Mouse (Mus musculus) intestine, embryonic 16.5 days (tissue): ENCODE measurements at regions not wholly inside any gene's neighbourhood (a gene's known extent, or its start where the extent isn't known, plus 50 kb on each side); places are given as distances from the start of the nearest gene placed in this dataset.
A peak's percentile ranks its signal among the peaks of the same experiment; 100 is the strongest.

Experiments used
- ATAC-seq: fragments of 200-750 bp; cut with Nextera tagmentation; 2 replicates; pipeline ENCODE4 v1.8.0; 2017; ENCODE audit warnings: moderate TSS enrichment, moderate library complexity
- H3K27ac ChIP-seq: fragments of 300-500 bp; sonication (generic); 2 replicates; pipeline ENCODE4 v1.5.1; 2014; ENCODE audit warnings: mild to moderate bottlenecking, low read length
- H3K27me3 ChIP-seq: fragments of 300-500 bp; sonication (generic); replicated peaks from 2 replicates; pipeline ENCODE4 v1.6.1; 2014; ENCODE audit warnings: low read length, control low read depth, mixed read lengths; ENCODE audit not compliant: control insufficient read depth, insufficient read depth
- H3K36me3 ChIP-seq: fragments of 300-500 bp; sonication (generic); 2 replicates; pipeline ENCODE4 v1.6.1; 2014; ENCODE audit warnings: low read length, control low read depth; ENCODE audit not compliant: control insufficient read depth, insufficient read depth
- H3K4me1 ChIP-seq: fragments of 300-500 bp; sonication (generic); 2 replicates; pipeline ENCODE4 v1.6.1; 2014; ENCODE audit warnings: low read length, control low read depth, mixed read lengths; ENCODE audit not compliant: control insufficient read depth, insufficient read depth
- H3K4me2 ChIP-seq: fragments of 300-500 bp; sonication (generic); 2 replicates; pipeline ENCODE4 v1.6.1; 2014; ENCODE audit warnings: low read depth, low read length, control low read depth
- H3K4me3 ChIP-seq: fragments of 300-500 bp; sonication (generic); 2 replicates; pipeline ENCODE4 v1.5.1; 2014; ENCODE audit warnings: mild to moderate bottlenecking, low read length
- H3K9ac ChIP-seq: fragments of 300-500 bp; sonication (generic); 2 replicates; pipeline ENCODE4 v1.6.1; 2014; ENCODE audit warnings: low read depth, low read length
- H3K9me3 ChIP-seq: fragments of 300-500 bp; sonication (generic); 2 replicates; pipeline ENCODE4 v1.6.1; 2016; ENCODE audit warnings: low read length, control low read depth; ENCODE audit not compliant: control insufficient read depth
- WGBS: fragments of 180-500 bp; shearing (Covaris S2); extraction: QIAGEN DNeasy Blood & Tissue Kit; methylation state at CpG from one replicate; pipeline ENCODE4 v1.1.7; 2014; 5-methylcytosine and 5-hydroxymethylcytosine counted together

DNA sequence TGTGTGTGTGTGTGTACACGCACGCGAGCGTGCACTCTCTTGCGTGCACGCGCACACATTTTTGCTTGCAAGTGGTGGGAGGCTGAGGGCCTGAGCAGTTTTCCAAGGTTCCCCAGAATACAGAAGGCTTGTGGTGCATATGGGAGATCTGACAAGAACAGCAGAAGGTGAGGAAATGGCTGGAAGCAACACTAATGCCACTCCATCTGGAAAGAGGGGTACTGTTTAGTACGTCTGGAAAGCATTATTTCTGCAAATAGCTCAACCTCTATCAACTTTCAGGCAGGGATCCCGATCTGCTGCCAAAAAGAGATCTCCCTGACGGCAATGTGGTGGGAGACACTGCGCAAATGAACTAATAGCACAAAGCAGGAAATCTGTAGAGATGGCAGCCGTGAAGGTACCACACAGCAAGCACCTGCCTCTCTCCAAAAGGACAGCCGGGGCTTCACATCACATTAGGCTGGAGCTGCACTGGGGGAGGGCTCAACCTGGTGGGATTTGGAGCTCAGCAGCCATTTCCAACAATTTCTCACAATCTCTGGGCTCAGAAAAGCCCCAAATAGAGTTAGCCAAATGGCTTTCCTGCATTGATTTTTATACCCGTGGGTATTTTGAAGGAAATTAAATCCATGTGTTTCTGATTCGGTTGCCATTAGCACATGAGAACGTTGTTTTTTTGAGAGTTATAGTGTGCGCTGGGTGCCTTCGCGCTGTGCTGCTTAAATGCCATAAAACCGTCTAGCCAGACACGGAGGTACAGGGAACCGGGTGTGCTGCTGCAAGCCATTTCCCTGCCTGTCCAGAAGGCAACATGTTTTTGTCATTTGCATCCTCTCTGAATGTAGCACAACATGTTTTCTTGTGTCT is 780.6 kb upstream of the Car8 start:
- Histone ChIP-seq H3K36me3 (no peaks in the 10 kb centered on the region), H3K9me3 (no peaks in the 10 kb centered on the region), H3K27me3 (no peaks in the 10 kb centered on the region), H3K9ac (no peak overlapping the region), H3K4me3 (no peak overlapping the region), H3K4me1 (peaks cover 10% of the 10 kb centered on the region), H3K27ac (no peak overlapping the region), H3K4me2 (no peak overlapping the region)
- 80% methylated on average over 22 of the region's 22 CpGs for WGBS
- no peak for ATAC-seq

DNA sequence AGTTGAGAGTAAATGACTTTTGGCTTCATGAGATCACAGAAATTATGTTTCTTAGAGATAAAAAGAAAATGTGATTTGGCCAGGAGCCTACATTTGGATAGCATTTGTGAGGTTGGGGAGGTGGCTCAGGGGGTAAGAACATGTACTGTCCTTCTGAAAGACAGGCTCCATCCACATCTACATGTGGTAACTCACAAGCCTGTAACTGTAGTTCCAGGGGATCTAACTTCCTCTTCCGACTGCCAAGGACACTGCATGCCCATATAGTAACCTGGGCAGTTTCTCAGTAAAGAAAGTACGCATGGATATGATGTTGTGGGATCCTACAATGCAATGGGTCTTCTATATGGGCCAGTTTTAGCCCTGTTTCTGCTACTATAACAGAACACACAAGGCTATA is 779.4 kb upstream of the Car8 start:
- Histone ChIP-seq H3K4me1 (peaks cover 10% of the 10 kb centered on the region), H3K27me3 (no peaks in the 10 kb centered on the region), H3K36me3 (no peaks in the 10 kb centered on the region), H3K9me3 (no peaks in the 10 kb centered on the region), H3K27ac (no peak overlapping the region), H3K9ac (no peak overlapping the region), H3K4me2 (no peak overlapping the region), H3K4me3 (no peak overlapping the region)
- ATAC-seq: no peak
- 80% methylated on average over 2 of the region's 2 CpGs for WGBS

DNA sequence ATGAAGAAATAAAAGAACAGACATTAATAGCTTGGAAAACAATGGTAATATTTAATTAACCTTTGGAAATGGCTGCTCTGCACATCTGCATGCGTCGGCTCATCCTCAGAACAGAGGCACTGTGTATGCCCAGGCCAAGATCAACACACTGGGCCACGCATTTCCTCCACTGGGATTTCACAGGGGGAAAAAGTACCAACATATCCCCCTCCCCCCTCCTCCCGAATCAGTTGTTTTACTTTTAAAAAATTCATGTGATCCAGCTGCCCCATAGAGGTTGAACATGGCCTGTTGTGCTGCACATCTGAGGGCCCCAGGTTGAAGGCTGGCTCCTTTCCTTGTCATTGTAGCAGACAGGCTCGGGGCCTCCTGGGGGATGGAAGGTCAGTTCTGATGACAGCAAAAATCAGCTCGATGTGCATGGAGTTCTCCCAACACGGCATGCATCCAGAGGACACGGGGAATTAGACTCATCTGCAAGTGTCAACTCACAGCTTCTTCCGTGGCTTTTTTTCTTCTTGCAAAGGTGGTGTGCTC is 777.7 kb upstream of the Car8 start:
- H3K4me3 ChIP-seq: no peak overlapping the region
- H3K36me3 ChIP-seq: no peaks in the 10 kb centered on the region
- ATAC-seq: no peak
- no peak overlapping the region for H3K9ac ChIP-seq
- no peak overlapping the region for H3K4me2 ChIP-seq
- H3K4me1 ChIP-seq: peaks cover 10% of the 10 kb centered on the region
- H3K9me3 ChIP-seq: no peaks in the 10 kb centered on the region
- H3K27me3 ChIP-seq: no peaks in the 10 kb centered on the region
- 73% methylated on average over 9 of the region's 9 CpGs for whole genome bisulfite sequencing
- no peak overlapping the region for H3K27ac ChIP-seq

DNA sequence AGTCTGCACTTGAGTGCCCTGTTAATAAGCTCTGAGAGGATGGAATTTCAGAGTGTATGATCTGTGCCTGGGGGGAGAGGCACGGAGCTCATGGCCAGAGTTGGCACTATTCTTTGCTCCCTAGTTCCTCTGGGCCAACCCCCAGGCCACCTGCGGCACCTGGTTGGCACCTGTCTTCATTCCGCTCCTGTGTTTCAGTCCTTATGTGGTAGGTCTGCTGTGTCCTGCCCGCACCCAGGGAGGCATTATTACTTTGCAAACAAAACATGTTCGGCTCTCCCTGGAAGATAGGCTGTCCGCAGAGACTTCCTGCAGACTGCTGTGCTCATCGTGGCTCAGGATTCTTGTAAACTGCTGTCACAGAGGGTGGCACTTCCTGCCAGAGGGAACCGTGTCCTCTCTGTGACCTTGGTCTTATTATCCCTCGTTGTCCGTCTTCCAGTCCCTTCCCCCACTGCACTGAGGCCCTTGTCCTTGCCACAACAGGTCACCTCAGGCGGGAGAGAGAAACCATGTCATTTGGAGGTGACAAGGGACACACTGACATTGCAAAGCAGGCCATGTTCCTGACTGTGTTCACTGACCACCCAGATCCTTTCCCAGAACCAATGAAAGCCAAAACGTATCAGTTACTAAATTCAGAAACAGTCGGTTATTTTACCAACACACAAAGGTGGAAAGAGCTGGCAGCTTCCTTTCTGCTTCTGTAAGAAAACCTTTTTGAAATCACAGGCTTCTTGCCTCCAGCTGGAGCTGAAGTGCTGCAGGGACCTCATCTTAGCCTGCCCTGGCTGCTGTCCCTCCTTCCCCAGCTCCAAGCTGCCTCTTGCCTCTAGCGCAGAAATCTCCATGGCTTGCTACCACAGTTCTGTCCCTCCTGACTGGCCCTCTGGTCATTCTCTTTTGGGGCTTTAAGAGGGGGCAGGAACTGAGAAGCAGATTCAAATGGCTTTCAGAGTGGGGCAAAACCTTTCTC is 777.0 kb upstream of the Car8 start:
- 16% methylated on average over 14 of the region's 14 CpGs for WGBS

DNA sequence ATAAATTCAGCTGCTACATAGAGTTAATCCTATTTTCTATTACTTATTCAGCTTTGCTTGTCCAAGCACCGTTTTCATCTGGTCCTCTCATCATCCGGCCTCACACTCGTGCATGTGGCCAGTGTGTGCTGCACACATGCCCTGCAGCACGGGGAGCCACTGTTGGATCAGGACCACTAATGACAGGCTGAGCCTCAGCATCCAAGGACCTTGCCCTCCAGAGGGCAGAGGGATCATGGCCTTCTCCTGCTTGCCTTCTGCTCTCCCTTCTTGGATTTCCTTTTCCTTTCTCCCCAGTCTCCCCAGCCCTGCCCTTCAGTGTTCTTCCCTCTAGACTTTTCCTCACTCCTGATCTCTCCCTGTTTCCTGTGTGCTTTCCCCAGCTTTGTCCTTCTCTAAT is 776.1 kb upstream of the Car8 start:
- Histone ChIP-seq H3K4me1 (peaks cover 10% of the 10 kb centered on the region), H3K27me3 (no peaks in the 10 kb centered on the region), H3K9me3 (no peaks in the 10 kb centered on the region), H3K4me2 (no peak overlapping the region), H3K9ac (no peak overlapping the region), H3K27ac (no peak overlapping the region), H3K36me3 (no peaks in the 10 kb centered on the region), H3K4me3 (no peak overlapping the region)
- 77% methylated on average over 4 of the region's 4 CpGs for WGBS
- ATAC-seq: 0 out of 2 replicates have a peak, but pooled peaks have one; percentile 17

More for the DNA sequence above, 777.0 kb upstream of the Car8 start:
- Histone ChIP-seq H3K27me3 (no peaks in the 10 kb centered on the region), H3K4me1 (peaks cover 10% of the 10 kb centered on the region), H3K4me3 (no peak overlapping the region), H3K9ac (0 out of 2 replicates have a peak overlapping the region, but pooled peaks have one; percentile 10), H3K9me3 (no peaks in the 10 kb centered on the region), H3K4me2 (no peak overlapping the region), H3K36me3 (no peaks in the 10 kb centered on the region), H3K27ac (peak overlapping the region; percentile 34)
- ATAC-seq: peak; percentile 78

DNA sequence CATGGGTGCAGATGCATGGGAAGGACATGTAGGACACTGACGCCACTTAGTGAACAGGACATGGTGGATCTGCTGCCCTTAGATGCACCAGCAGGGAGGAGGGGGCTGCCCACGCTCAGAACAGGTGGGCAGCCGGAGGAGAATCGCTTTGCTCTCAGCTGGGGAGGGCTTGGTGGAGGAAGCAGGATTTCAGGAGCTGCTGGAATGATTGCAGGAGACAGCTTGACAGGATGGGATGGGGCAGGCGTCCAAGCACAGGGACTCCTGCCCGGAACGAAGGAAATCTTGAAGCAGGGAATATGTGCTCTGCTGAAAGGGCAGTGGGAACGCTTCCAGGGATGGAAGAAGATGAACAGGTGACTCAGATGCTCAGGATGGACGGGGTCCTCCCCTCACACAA is 773.9 kb upstream of the Car8 start:
- H3K4me2 ChIP-seq: no peak overlapping the region
- WGBS: 70% methylated on average over 9 of the region's 9 CpGs
- no peaks in the 10 kb centered on the region for H3K36me3 ChIP-seq
- peaks cover 10% of the 10 kb centered on the region for H3K4me1 ChIP-seq
- no peak for ATAC-seq
- no peak overlapping the region for H3K9ac ChIP-seq
- H3K9me3 ChIP-seq: no peaks in the 10 kb centered on the region
- no peaks in the 10 kb centered on the region for H3K27me3 ChIP-seq
- H3K27ac ChIP-seq: no peak overlapping the region
- H3K4me3 ChIP-seq: no peak overlapping the region

DNA sequence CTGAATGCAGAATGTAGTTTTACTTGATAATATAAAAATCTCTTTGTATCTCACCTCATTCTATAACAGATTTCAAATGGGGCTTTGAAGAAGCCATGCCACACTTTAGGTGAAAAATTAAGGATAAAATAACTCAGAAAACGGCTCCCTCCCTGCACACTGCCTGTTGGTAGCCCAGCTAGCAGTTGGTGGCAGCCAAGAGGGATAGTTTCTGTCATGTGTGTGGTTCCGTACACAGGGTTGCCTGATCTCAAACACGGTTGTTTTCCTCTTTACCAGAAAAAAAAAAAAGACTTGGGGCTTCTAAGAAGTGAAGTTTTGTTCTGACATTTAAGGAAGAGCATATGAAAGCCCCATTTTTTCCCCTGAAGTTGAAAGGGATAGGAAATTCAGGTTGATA is 773.1 kb upstream of the Car8 start:
- no peaks in the 10 kb centered on the region for H3K36me3 ChIP-seq
- no peaks in the 10 kb centered on the region for H3K9me3 ChIP-seq
- H3K4me1 ChIP-seq: peaks cover 10% of the 10 kb centered on the region
- 61% methylated on average over 3 of the region's 3 CpGs for WGBS
- H3K27me3 ChIP-seq: no peaks in the 10 kb centered on the region
- ATAC-seq: no peak
- H3K4me3 ChIP-seq: no peak overlapping the region
- no peak overlapping the region for H3K27ac ChIP-seq
- no peak overlapping the region for H3K9ac ChIP-seq
- no peak overlapping the region for H3K4me2 ChIP-seq

DNA sequence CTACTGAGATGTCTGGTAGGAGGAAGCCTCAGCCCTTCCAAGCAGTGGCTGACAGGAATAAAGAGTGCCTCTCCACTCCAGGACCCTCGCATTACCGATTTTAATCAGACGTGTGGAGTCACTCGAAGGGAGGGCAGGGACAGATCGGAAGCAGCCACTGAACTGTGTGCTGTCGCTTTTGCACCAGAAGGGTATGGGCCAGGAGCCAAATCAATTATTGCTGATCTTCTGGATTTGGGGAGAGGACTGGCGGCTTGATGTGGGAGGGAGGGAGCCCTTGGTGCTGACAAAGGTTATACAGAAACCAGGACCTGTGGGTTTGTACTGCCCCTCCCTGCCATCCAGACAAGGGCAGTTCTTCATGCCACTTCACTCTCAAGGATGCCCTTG is 772.3 kb upstream of the Car8 start:
- Histone ChIP-seq H3K27me3 (no peaks in the 10 kb centered on the region), H3K4me1 (peaks cover 9% of the 10 kb centered on the region), H3K4me2 (no peak overlapping the region), H3K27ac (no peak overlapping the region), H3K9ac (no peak overlapping the region), H3K4me3 (no peak overlapping the region), H3K36me3 (no peaks in the 10 kb centered on the region), H3K9me3 (no peaks in the 10 kb centered on the region)
- ATAC-seq: no peak
- WGBS: 29% methylated on average over 7 of the region's 7 CpGs
